Mouse (Mus musculus) adrenal gland, postnatal 10 days (tissue): ENCODE measurements at regions not wholly inside any gene's neighbourhood (a gene's known extent, or its start where the extent isn't known, plus 50 kb on each side); places are given as distances from the start of the nearest gene placed in this dataset.
A peak's percentile ranks its signal among the peaks of the same experiment; 100 is the strongest.
"Not testable (repeated sequence)": the region's sequence is repeated elsewhere in the genome, so short reads cannot be mapped to it uniquely, and the experiment has no call there.

ENCODE experiments used
- DNase-seq: peaks from one replicate; pipeline ENCODE4 v3.0.0; 2021; ENCODE audit warnings: mixed read lengths

GRCm38 (mm10) chr1:95397188-95397587 is 83.8 kb downstream of the Fam174a start:
- DNase-seq, result no peak

GRCm38 (mm10) chr1:95399764-95400163 is 86.3 kb downstream of the Fam174a start:
- DNase-seq, result peak; percentile 16

GRCm38 (mm10) chr1:95422253-95422652 is 108.8 kb downstream of the Fam174a start:
- no peak for DNase-seq

- no peak for DNase-seq
These were observed 112.0 kb downstream of the Fam174a start for GRCm38 (mm10) chr1:95425420-95425819.

- DNase-seq, result no peak
These were observed 123.7 kb downstream of the Fam174a start for GRCm38 (mm10) chr1:95437155-95437554.

- DNase-seq, result no peak
These were observed 132.1 kb downstream of the Fam174a start for GRCm38 (mm10) chr1:95445541-95445940.

GRCm38 (mm10) chr1:95448962-95449558 is 135.6 kb downstream of the Fam174a start:
- DNase-seq, result no peak

- DNase-seq, result no peak
These were observed 137.5 kb downstream of the Fam174a start for GRCm38 (mm10) chr1:95450920-95451332.

- DNase-seq, result peak; percentile 62
These were observed 138.3 kb downstream of the Fam174a start for GRCm38 (mm10) chr1:95451755-95452154.

GRCm38 (mm10) chr1:95454246-95454645 is 140.8 kb downstream of the Fam174a start:
- DNase-seq, result no peak

GRCm38 (mm10) chr1:95459355-95459754 is 145.9 kb downstream of the Fam174a start:
- DNase-seq, result no peak

GRCm38 (mm10) chr1:95468095-95468494 is 154.7 kb downstream of the Fam174a start:
- no peak for DNase-seq

- DNase-seq, result no peak
These were observed 155.3 kb downstream of the Fam174a start for GRCm38 (mm10) chr1:95468772-95469171.

- DNase-seq, result no peak
These were observed 157.1 kb downstream of the Fam174a start for GRCm38 (mm10) chr1:95470491-95470890.

- DNase-seq, result no peak
These were observed 174.4 kb downstream of the St8sia4 start for GRCm38 (mm10) chr1:95493004-95493403.

- DNase-seq, result not testable (repeated sequence)
These were observed 166.7 kb downstream of the St8sia4 start for GRCm38 (mm10) chr1:95500671-95501070.

GRCm38 (mm10) chr1:95508718-95509117 is 158.7 kb downstream of the St8sia4 start:
- DNase-seq, result no peak

- DNase-seq, result no peak
These were observed 138.6 kb downstream of the St8sia4 start for GRCm38 (mm10) chr1:95528726-95529125.

GRCm38 (mm10) chr1:95531017-95531416 is 136.4 kb downstream of the St8sia4 start:
- no peak for DNase-seq
